Mouse (Mus musculus) cortical plate, adult 2 months (tissue): ENCODE results near the gene Gm9821.

ENCODE experiments used
- CTCF ChIP-seq: fragments of 200-500 bp; IDR thresholded peaks from 2 replicates; pipeline ENCODE4 v1.5.1; 2011; ENCODE audit warnings: mild to moderate bottlenecking, control low read depth, low read length; ENCODE audit not compliant: insufficient read depth; ENCODE audit errors: extremely low read depth
- POLR2A ChIP-seq: fragments of 200-500 bp; IDR thresholded peaks from 2 replicates; pipeline ENCODE4 v1.6.1; 2011; ENCODE audit warnings: mild to moderate bottlenecking, low read length, control low read depth; ENCODE audit not compliant: insufficient read depth; ENCODE audit errors: extremely low read depth

- no peak for TF ChIP-seq CTCF
- TF ChIP-seq POLR2A: no peak
Observed at GRCm38 (mm10) chr2:91932737-91933350, 12.7 kb upstream of the Gm9821 start.
